Mouse (Mus musculus): ENCODE results near the gene Lrba. TPM values are rescaled to one million over a fixed set of nuclear protein-coding genes. Genes with fewer than 3 reads are reported as not detected.

Lrba gene
- polyA plus RNA-seq, 2 experiments from 2014 or later = 13.8 to 14.4 TPM

GRCm38 (mm10) chr3:86268074-86268702 lies 43.7 kb downstream of the Lrba start:
- peak; percentile 52 for ATAC-seq

DNA sequence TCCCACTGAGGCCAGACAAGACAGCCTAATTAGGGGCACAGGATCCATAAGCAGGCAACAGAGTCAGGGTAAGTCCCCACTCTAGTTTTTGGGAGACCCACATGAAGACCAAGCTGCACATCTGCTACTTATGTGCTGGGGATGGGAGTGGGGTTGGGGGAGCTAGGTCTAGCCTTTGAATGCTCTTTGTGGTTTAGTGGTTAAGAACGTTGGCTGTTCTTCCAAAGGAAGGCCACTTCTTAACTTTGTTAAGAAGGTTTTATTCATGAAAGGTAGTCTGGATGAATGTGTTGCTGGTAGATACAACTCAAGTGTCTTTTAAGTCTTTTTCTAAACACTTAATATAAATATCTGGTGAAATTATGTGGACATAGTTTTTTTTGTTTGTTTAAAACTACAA lies 51.2 kb downstream of the Lrba start:
- ATAC-seq = no peak

DNA sequence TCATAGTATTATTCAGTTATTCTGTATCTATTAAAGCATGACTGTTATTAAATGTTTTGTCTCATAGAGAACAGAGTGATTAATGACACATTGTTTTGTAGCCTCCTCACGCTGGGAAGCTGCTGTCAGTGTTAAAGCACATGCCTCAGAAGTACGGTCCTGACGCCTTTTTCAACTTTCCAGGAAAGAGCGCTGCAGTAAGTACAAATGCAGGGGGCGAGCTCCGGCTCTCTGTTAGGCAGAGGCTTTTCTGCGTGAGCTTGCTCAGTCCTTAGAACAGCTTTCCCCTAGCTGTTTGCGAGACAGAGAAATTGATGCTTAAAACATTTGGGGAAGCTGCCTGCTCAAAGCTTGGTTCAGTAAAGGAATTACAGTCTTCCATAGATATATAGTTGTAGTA lies 66.8 kb downstream of the Lrba start:
- no peak for ATAC-seq

DNA sequence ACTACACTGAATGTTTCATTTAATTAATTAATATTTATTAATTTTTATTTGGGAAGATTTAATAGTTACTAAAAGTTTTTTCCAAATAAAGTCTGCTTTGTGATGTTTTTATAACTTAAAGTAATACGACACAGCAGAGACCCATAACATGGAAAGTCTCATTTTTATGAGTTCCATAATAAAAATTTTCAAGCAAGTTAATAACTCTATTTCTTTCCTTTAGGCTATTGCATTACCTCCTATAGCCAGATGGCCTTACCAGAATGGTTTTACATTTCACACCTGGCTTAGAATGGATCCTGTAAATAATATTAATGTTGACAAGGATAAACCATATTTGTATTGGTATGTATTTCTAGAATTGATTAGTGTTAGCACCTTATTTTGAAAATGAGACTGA lies 70.4 kb downstream of the Lrba start:
- no peak for ATAC-seq

GRCm38 (mm10) chr3:86296214-86296613 lies 71.7 kb downstream of the Lrba start:
- ATAC-seq = no peak

- no peak for ATAC-seq
Measured at GRCm38 (mm10) chr3:86308833-86309232, 84.4 kb downstream of the Lrba start.

DNA sequence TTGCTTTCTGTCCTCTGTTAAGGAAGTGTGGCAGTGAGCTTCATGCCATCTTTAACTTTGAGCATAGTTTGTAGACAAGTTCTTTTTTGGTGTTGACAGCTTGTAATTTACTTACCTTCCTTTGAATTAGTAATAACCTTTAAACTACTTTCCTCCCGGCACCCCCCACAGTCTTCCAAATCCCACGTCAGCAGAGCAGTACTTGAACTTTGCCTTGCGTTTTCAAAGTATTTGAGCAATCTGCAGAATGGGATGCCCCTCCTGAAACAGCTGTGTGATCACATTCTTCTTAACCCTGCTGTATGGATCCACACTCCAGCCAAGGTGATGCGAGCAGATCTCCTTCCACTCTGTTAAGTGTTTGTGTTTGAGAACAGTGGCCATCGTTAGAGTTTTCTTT lies 85.7 kb downstream of the Lrba start:
- ATAC-seq = no peak

- ATAC-seq = no peak
Measured at GRCm38 (mm10) chr3:86311406-86311805, 86.9 kb downstream of the Lrba start.

- ATAC-seq = no peak
Measured at GRCm38 (mm10) chr3:86317636-86318035, 93.2 kb downstream of the Lrba start.

GRCm38 (mm10) chr3:86328531-86328930 lies 104.1 kb downstream of the Lrba start:
- ATAC-seq = no peak

DNA sequence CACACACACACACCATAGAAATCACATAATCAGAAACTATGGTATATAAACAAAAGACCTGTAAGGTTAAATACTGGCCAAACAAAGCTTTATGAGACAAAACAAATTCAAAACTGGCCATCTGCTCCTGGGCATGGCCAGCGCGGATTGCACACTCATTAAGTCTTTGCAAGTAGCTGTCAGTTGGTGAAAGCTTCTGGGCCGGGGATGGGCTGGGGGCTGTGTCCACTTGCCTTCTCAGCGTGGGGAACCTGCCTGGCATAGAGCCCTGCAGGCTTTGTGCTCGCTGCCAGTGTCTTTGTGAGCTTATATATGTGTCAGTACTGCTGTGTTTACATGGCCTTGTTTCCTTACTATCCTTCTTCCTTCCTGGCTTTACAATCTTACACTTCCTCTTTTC lies 118.8 kb downstream of the Lrba start:
- no peak for ATAC-seq

DNA sequence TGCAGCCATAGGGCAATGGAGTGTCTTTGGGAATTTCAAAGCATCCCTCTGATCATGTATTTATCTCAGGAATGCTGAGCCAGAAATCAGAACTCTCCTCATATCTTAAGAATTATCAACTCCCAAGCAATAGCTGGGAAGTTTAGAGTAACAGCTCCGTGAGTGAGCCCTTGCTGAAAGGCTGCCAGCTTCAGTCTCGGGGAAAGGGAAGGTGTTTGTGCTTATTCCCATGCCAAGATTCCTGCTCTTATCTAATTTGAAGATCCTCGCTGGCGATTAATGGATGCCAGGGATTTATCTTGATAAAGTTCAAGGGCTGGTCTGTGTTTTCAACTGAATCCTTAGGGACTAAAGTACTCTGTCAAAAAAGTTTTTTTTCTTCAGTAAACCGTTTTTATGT lies 138.0 kb downstream of the Lrba start:
- ATAC-seq = no peak

- no peak for ATAC-seq
Measured at GRCm38 (mm10) chr3:86371466-86371865, 147.0 kb downstream of the Lrba start.

DNA sequence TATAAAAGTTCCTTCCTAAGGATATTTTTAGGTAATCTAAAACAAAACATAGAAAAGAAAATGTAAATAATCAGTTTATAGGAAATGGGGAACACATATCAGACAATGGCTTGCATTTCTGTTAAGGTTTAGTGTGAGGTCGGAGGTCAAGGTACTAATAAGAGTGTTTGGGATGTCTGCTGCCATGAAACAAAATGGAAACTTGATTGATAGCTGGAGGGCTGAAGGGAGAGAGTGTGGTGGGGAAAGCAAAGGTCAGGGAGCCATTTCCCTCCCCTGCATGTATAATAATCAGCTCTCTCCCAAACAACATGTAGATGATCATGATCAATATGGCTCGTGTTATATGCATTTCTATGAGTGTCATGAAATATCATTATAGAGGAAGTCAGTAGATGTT lies 150.8 kb downstream of the Lrba start:
- ATAC-seq = no peak

GRCm38 (mm10) chr3:86382557-86382956 lies 158.1 kb downstream of the Lrba start:
- no peak for ATAC-seq

- ATAC-seq = no peak
Measured at GRCm38 (mm10) chr3:86385047-86385446, 160.6 kb downstream of the Lrba start.

- no peak for ATAC-seq
Measured at GRCm38 (mm10) chr3:86386246-86386645, 161.8 kb downstream of the Lrba start.

DNA sequence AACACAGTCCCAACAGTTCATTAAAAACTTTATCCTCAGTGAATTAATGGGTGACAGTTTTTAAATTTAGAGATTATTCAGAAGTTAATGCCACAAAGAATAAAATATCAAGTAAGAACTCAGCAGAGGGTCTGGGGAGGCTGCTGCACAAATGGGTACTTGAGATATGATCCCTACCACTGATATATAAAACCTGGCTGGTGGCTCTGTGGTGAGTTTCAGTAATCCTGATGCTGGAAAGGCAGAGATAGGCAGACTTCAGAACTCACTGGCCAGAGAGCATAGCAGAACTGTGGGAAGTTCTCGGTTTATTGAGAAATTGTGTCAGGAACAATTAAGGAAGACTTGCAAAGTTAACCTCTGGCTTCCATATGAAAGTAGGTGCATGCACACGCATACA lies 199.3 kb downstream of the Lrba start:
- ATAC-seq = no peak

- ATAC-seq = no peak
Measured at GRCm38 (mm10) chr3:86426733-86427132, 202.3 kb downstream of the Lrba start.

- ATAC-seq = no peak
Measured at GRCm38 (mm10) chr3:86443497-86443896, 219.0 kb downstream of the Lrba start.

DNA sequence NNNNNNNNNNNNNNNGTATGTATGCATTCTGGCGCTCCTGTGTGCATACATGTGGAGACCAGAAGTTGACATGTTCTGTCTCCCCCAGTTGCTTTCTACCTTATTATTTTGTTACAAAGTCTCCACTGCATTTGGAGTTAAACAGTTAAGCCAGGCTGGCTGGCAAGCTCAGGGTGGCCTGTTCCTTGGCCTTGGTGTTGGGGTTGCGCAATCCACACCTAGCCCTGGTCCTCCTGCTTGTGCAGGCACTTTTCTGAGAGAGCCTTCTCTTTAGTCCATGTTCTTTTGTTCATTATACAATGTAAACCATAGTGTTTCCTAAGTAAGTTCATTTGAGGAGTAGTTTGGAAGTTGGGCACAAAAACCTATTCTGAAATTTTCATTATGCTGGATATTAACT lies 226.7 kb downstream of the Lrba start:
- no peak for ATAC-seq

- no peak for ATAC-seq
Measured at GRCm38 (mm10) chr3:86461582-86461981, 237.1 kb downstream of the Lrba start.

DNA sequence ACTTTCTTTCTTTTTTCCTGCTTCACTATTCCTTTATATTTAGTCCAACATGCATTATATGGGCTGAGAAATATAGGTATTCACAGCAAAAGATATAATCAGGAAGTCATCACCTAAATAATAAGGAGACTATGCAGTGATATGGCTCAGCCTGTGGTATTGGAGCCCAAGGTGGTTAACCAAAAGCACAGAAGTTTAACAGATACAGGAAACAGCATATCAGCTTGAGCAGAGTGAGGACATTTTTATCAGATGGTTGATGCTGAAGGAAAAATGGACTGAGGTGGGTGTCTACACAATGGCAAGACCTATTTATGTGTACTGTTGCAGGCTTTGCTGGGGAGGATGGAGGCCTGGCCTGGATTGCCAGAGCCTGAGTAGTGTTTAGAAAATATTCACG lies 265.5 kb downstream of the Lrba start:
- no peak for ATAC-seq

GRCm38 (mm10) chr3:86500586-86500985 lies 276.1 kb downstream of the Lrba start:
- ATAC-seq = no peak

GRCm38 (mm10) chr3:86518506-86519109 lies 294.1 kb downstream of the Lrba start:
- ATAC-seq = peak; percentile 6
